Mouse (Mus musculus) yolk sac, embryonic 10.5 days (tissue): Measurements from ENCODE around the gene Morc3.

Experiments used
- DNase-seq: peaks from one replicate; pipeline ENCODE4 v3.0.0-alpha.2; 2017; ENCODE audit warnings: low spot score

Gene Morc3

DNA sequence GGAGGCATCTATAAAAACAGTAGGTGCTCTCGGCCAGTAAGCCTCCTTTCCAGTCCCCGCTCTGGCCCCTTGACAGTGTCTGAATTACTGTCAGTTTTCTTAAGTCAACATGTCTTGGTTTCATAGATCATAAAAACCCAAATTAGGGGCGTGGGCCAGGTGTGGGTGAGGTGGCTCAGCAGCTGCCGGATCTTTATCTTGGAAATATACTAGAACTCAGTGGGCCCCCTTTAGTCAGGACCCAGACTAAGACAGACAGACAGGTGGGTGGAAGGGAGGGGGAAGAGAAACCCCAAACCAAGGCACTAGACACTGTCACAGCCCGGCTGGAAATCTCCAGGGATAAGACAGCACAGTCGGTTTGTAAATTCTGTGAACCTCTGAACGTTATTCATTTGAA lies 91.9 kb downstream of the Morc3 start:
- no peak for DNase-seq
